Mouse (Mus musculus): ENCODE measurements around the gene Pip4k2c. TPM values are rescaled to one million over a fixed set of nuclear protein-coding genes. Genes with fewer than 3 reads are reported as not detected.
"Not testable (repeated sequence)": the region's sequence is repeated elsewhere in the genome, so short reads cannot be mapped to it uniquely, and the experiment has no call there.

The Pip4k2c gene
- polyA plus RNA-seq, 1 experiment: 22.2 TPM

DNA sequence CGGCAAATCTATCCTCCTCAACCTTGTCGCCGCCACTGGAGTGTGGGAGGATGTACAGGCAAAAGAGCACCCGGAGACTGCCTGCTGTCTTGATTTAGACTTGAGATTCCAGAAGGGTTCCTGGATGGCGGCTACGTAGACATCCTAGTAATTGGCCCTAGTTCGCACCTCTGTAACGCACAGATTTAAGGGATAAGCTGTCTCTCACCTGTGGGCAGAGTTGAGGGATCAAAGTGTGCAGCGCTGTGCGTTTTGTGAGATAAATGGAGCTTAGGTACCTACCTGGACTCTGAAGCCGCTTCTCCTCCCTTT, 45.0 kb downstream of the Pip4k2c start:
- Histone ChIP-seq H3K27ac (ENCODE audit: insufficient read depth, low read length) (peak overlapping the region; percentile 100), H3K4me3 (ENCODE audit: extremely low read depth, insufficient read depth, insufficient read length) (peak overlapping the region; percentile 72)

DNA sequence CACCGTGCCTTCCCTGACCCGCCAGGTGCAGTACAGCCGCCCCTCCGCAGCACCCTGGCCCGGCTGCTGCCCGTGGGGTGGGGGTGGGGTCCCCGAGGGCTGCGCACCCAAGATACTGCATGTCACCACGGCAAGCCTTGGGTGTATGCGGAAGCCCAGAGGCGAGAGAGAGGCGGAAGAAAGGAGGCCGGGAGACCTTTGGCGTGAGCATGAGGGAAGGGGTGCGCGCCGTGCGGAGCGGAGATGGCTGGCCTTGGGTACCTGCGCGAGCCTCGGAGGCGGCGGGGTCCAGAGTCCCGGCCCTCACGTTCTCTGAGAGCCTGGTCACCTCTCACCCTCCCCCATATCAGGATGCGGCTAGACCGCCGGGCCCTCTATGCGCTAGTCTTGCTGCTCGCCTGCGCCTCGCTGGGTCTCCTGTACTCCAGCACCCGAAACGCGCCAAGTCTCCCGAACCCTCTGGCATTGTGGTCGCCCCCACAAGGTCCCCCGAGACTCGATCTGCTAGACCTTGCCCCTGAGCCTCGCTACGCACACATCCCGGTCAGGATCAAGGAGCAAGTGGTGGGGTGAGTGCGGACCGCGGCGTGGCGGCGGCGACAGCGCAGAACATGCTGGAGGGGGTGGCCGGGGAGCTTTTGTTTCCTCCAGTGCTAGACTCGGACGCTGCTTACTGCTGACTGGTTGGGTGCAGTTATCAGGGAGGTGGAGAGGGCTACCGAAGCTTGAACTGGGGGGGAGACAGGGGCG, 45.6 kb downstream of the Pip4k2c start:
- Histone ChIP-seq H3K4me1 (ENCODE audit: control insufficient read depth, insufficient read depth, insufficient read length) (peaks cover 12% of the 10 kb centered on the region; the same call in 1 of the 2 replicates), H3K36me3 (ENCODE audit: control insufficient read depth, insufficient read depth, low read length) (peaks cover 21% of the 10 kb centered on the region), H3K4me3 (ENCODE audit: extremely low read depth, insufficient read depth, insufficient read length) (peak overlapping the region; percentile 72), H3K27ac (ENCODE audit: insufficient read depth, low read length) (peak overlapping the region; percentile 100), H3K27me3 (ENCODE audit: control insufficient read depth, insufficient read depth, low read length) (no peaks in the 10 kb centered on the region)
- peak; percentile 33 to 71 for DNase-seq (ENCODE audit: low read depth in 1 of 2, low spot score in 2 of 2)
- WGBS: under 1% methylated on average over 56 of the region's 56 CpGs
- peak; percentile 75 for TF ChIP-seq POLR2A (IDR thresholded peaks at IDR 0.05; ENCODE audit: low read depth, low read length)
- no peak for TF ChIP-seq CTCF (IDR thresholded peaks at IDR 0.05; ENCODE audit: extremely low read depth, insufficient read depth, insufficient read length, insufficient replicate concordance)

More for the DNA sequence above, 45.0 kb downstream of the Pip4k2c start:
- Histone ChIP-seq H3K27me3 (ENCODE audit: control insufficient read depth, insufficient read depth, low read length) (no peaks in the 10 kb centered on the region), H3K36me3 (ENCODE audit: control insufficient read depth, insufficient read depth, low read length) (peaks cover 24% of the 10 kb centered on the region), H3K4me1 (ENCODE audit: control insufficient read depth, insufficient read depth, insufficient read length) (peaks cover 12% of the 10 kb centered on the region; the same call in 1 of the 2 replicates)
- no peak for DNase-seq (ENCODE audit: low read depth in 1 of 2, low spot score in 2 of 2)
- no peak for TF ChIP-seq CTCF (IDR thresholded peaks at IDR 0.05; ENCODE audit: extremely low read depth, insufficient read depth, insufficient read length, insufficient replicate concordance)
- TF ChIP-seq POLR2A (IDR thresholded peaks at IDR 0.05; ENCODE audit: low read depth, low read length): no peak
- WGBS: 23% methylated on average over 11 of the region's 11 CpGs

DNA sequence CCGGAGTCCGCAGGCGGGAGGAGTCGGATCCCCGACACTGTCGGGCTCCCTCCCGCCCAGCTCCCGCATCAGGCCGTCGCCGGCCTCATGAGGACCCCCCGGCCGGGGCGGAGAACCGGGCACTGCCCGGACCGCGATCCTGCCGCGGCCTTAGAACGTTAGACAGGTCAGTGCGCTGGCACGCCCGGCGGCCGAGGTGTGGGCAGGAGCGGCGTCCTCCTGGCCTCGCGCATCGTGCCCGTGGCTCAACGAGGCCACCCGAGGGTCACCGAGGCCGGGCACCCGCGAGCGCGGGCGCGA, 46.1 kb downstream of the Pip4k2c start:
- no peak for TF ChIP-seq CTCF (IDR thresholded peaks at IDR 0.05; ENCODE audit: extremely low read depth, insufficient read depth, insufficient read length, insufficient replicate concordance)
- no peak; the same call in 1 of the 2 replicates for TF ChIP-seq POLR2A (IDR thresholded peaks at IDR 0.05; ENCODE audit: low read depth, low read length)
- whole genome bisulfite sequencing: under 1% methylated on average over 37 of the region's 42 CpGs
- peaks cover 9% of the 10 kb centered on the region; the same call in 1 of the 2 replicates for H3K4me1 ChIP-seq (ENCODE audit: control insufficient read depth, insufficient read depth, insufficient read length)
- H3K27ac ChIP-seq (ENCODE audit: insufficient read depth, low read length): peak overlapping the region; percentile 100
- H3K36me3 ChIP-seq (ENCODE audit: control insufficient read depth, insufficient read depth, low read length): peaks cover 19% of the 10 kb centered on the region
- peak overlapping the region; percentile 72 for H3K4me3 ChIP-seq (ENCODE audit: extremely low read depth, insufficient read depth, insufficient read length)
- no peak for DNase-seq (ENCODE audit: low read depth in 1 of 2, low spot score in 2 of 2)
- H3K27me3 ChIP-seq (ENCODE audit: control insufficient read depth, insufficient read depth, low read length): no peaks in the 10 kb centered on the region

DNA sequence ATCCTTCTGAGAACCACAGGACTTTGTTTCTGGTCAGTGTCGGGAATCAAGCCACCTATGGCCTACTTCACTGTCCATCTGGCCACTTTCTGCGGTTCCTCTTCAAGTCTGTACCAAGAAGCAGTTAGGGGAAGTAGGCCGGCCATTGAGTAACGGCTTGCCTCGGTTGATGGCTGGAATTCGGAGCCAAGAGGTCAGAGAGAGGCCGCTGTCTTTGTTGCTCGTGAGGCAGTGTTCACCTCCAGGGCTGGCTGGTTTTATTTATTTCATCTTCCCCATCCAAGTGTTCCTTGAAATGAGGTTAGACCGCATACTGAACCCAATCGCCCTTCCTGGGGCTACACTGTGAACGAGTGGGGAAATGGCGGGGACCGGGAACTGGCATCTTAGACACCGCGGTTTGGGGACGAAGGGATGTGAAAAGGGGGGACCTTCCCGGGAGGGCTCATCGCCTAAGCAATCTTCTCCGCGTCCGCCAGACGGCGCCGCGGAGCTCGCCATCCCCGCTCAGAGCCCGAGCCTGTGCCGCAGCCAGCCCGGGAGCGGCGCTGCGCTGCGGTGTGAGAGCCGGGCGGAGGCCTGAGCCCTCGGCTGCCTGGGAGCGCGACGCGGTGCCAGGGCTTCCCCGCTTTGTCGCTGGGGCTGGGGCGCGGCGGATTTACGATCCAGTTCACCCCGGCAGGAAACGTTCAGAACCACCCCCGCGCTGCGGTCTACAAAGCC, 46.6 kb downstream of the Pip4k2c start, which contains the start of gene B4galnt1:
TSS of gene B4galnt1 (plus strand) at position 595 of the 723 bp plus-strand sequence.
- DNase-seq (ENCODE audit: low read depth in 1 of 2, low spot score in 2 of 2): peak; percentile 86 to 90
- Histone ChIP-seq H3K27me3 (ENCODE audit: control insufficient read depth, insufficient read depth, low read length) (no peaks in the 10 kb centered on the region), H3K4me3 (ENCODE audit: extremely low read depth, insufficient read depth, insufficient read length) (peak within 1 kb of the TSS; percentile 72), H3K27ac (ENCODE audit: insufficient read depth, low read length) (peak within 1 kb of the TSS; percentile 100), H3K4me1 (ENCODE audit: control insufficient read depth, insufficient read depth, insufficient read length) (peaks cover 9% of the 10 kb centered on the region; the same call in 1 of the 2 replicates), H3K36me3 (ENCODE audit: control insufficient read depth, insufficient read depth, low read length) (peaks cover 14% of the 10 kb centered on the region)
- WGBS: 3% methylated on average over 49 of the region's 52 CpGs
- peak; percentile 61; the same call in 1 of the 2 replicates for TF ChIP-seq POLR2A (IDR thresholded peaks at IDR 0.05; ENCODE audit: low read depth, low read length)
- peak; percentile 83 for TF ChIP-seq CTCF (IDR thresholded peaks at IDR 0.05; ENCODE audit: extremely low read depth, insufficient read depth, insufficient read length, insufficient replicate concordance)

DNA sequence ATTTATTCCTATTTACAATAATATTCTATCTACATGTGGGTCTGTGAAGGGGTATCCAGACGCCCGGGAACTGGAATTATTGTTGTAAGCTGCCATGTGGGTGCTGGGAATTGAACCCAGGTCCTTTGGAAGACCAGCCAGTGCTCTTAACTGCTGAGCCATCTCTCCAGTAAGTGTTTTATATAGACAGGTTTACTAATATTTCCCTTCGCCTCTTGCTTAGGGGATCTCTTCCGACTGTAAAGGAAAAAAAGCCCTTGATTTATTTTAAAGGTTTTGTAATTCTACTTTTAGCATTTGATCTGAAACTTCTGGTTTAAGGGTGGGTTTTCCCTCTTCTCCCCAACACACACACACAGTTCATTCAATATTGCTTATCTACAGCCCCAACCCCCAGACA, 47.2 kb downstream of the Pip4k2c start:
- no peak for DNase-seq (ENCODE audit: low read depth in 1 of 2, low spot score in 2 of 2)
- Histone ChIP-seq H3K4me1 (ENCODE audit: control insufficient read depth, insufficient read depth, insufficient read length) (peaks cover 9% of the 10 kb centered on the region; the same call in 1 of the 2 replicates), H3K27ac (ENCODE audit: insufficient read depth, low read length) (peak overlapping the region; percentile 100), H3K36me3 (ENCODE audit: control insufficient read depth, insufficient read depth, low read length) (peaks cover 10% of the 10 kb centered on the region), H3K4me3 (ENCODE audit: extremely low read depth, insufficient read depth, insufficient read length) (no peak overlapping the region), H3K27me3 (ENCODE audit: control insufficient read depth, insufficient read depth, low read length) (no peaks in the 10 kb centered on the region)
- no peak for TF ChIP-seq CTCF (IDR thresholded peaks at IDR 0.05; ENCODE audit: extremely low read depth, insufficient read depth, insufficient read length, insufficient replicate concordance)
- TF ChIP-seq POLR2A (IDR thresholded peaks at IDR 0.05; ENCODE audit: low read depth, low read length): no peak
- 88% methylated on average over 4 of the region's 4 CpGs for WGBS

DNA sequence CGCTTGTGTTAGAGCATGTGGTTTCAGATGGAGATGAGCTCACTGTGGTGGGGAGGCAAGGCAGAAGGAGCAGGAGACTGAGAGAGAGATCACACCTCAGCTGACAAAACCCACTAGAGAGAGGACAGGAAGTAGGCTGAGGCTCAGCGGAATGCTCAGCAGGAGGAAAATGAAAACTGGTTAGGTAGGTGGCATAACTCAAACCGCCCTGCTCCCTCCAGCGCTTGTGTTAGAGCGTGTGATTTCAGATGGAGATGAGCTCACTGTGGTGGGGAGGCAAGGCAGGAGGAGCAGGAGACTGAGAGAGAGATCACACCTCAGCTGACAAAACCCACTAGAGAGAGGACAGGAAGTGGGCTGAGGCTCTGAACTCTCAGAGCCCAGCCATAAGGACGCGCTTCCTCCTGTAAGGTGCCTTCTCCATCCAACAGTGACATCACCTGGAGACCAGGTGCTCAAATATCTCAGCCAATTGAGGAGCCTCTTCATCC, 48.6 kb downstream of the Pip4k2c start:
- DNase-seq (ENCODE audit: low read depth in 1 of 2, low spot score in 2 of 2): peak; percentile 52 to 83
- WGBS: 8% methylated on average over 7 of the region's 7 CpGs
- H3K36me3 ChIP-seq (ENCODE audit: control insufficient read depth, insufficient read depth, low read length); H3K4me1 ChIP-seq (ENCODE audit: control insufficient read depth, insufficient read depth, insufficient read length); H3K4me3 ChIP-seq (ENCODE audit: extremely low read depth, insufficient read depth, insufficient read length); H3K27me3 ChIP-seq (ENCODE audit: control insufficient read depth, insufficient read depth, low read length): not testable (repeated sequence)
- peak overlapping the region; percentile 72 for H3K27ac ChIP-seq (ENCODE audit: insufficient read depth, low read length)
